Mouse (Mus musculus): ENCODE results near the gene Xpnpep2. TPM values are rescaled to one million over a fixed set of nuclear protein-coding genes. Genes with fewer than 3 reads are reported as not detected.

The Xpnpep2 gene
- polyA plus RNA-seq, 1 experiment from 2014 or later = 0.25 TPM

DNA sequence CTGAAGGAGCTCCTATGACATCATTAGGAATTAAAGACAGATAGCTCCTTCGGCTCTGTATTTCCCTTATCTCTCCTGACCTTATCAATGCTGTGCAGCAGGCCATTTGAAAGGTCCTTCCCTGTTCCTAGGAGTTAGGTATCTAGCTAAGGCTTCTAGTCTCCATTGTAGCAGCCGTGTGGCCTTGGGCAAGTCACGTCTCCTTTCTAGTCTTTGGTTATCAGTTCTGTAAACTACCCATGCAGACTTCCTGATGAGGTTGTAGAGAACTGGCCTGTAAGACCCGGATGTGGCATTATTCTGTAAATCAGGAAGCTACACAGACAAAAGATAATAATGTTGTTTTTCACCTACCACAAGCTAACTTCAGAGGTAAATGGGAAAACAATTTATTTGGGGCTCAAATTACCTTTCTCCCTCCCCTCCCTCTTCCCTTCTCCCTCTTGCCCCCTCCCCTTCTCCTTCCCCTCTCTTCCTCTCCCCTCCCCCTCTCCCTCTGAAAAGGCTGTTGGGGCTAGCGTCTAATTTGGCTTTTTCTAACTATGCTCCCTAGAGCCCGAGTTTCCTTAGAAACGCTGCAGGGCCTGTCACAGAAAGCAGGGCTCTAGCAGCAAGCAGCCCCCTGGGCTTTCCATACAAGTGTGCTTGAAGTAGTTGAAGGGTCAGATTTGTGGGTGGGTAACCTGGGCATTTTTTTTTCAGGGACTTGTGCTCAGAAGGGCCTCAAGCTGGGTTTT, 30.2 kb downstream of the Xpnpep2 start:
- WGBS = 48% methylated on average over 7 of the region's 7 CpGs
- Histone ChIP-seq H3K4me3 (ENCODE audit: low read depth, low read length) (no peak overlapping the region), H3K27ac (ENCODE audit: low read depth, low read length) (no peak overlapping the region), H3K9ac (replicated peaks; ENCODE audit: low read depth, low read length) (no peak overlapping the region), H3K27me3 (ENCODE audit: control insufficient read depth, insufficient read depth, low read length) (no peaks in the 10 kb centered on the region), H3K4me1 (ENCODE audit: control insufficient read depth, insufficient read depth, low read length) (no peaks in the 10 kb centered on the region), H3K36me3 (ENCODE audit: control insufficient read depth, insufficient read depth, low read length) (no peaks in the 10 kb centered on the region), H3K4me2 (ENCODE audit: low read depth, low read length) (no peak overlapping the region), H3K9me3 (ENCODE audit: control insufficient read depth, low read length) (no peaks in the 10 kb centered on the region)
- ATAC-seq (ENCODE audit: low read depth) = no peak

DNA sequence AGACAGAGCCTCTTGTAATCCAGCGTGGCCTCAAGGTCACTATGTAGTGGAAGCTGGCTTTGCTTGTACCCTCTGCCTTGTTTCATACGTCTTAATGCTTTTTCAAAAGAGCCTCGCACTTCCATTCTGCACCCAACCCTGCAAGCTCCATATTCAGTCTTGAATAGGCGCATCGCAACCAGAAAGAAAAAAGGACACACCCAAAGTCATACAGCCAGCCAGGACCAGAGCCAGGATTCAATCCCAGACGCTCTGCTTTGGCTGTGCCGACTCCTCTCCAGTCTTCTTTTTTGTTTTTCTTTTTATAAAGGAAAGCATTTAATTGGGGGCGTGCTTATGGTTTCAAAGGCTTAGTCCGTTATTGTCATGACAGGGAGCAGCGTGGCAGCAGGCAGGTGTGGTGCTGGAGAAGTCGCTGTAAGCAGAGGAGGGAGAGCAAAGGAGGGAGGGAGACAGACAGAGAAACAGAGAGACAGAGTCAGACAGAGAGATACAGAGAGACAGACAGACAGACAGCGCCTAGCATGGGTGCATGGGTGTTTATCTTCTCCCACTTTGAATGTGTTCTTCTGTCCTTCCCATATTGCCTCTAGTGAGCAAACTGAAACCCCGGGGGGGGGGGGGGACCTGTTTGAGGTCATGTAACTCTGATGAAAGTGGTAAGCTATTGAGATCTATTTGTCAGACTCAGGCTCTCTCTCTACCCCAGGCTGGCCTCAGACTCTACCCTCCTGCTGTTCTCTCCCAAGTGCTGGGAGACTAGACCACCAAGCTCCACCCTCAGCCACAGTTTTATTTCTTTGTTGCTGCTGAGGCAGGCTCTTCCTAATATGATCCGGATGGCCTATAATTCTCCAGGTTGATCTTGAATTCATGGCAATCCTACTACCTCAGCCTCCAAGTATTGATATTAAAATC, 31.1 kb downstream of the Xpnpep2 start:
- no peaks in the 10 kb centered on the region for H3K9me3 ChIP-seq (ENCODE audit: control insufficient read depth, low read length)
- no peak overlapping the region for H3K4me2 ChIP-seq (ENCODE audit: low read depth, low read length)
- no peaks in the 10 kb centered on the region for H3K36me3 ChIP-seq (ENCODE audit: control insufficient read depth, insufficient read depth, low read length)
- 34% methylated on average over 14 of the region's 14 CpGs for WGBS
- no peak for ATAC-seq (ENCODE audit: low read depth)
- no peak overlapping the region for H3K9ac ChIP-seq (replicated peaks; ENCODE audit: low read depth, low read length)
- H3K27ac ChIP-seq (ENCODE audit: low read depth, low read length) = no peak overlapping the region
- H3K4me3 ChIP-seq (ENCODE audit: low read depth, low read length) = no peak overlapping the region
- no peaks in the 10 kb centered on the region for H3K4me1 ChIP-seq (ENCODE audit: control insufficient read depth, insufficient read depth, low read length)
- H3K27me3 ChIP-seq (ENCODE audit: control insufficient read depth, insufficient read depth, low read length) = no peaks in the 10 kb centered on the region

DNA sequence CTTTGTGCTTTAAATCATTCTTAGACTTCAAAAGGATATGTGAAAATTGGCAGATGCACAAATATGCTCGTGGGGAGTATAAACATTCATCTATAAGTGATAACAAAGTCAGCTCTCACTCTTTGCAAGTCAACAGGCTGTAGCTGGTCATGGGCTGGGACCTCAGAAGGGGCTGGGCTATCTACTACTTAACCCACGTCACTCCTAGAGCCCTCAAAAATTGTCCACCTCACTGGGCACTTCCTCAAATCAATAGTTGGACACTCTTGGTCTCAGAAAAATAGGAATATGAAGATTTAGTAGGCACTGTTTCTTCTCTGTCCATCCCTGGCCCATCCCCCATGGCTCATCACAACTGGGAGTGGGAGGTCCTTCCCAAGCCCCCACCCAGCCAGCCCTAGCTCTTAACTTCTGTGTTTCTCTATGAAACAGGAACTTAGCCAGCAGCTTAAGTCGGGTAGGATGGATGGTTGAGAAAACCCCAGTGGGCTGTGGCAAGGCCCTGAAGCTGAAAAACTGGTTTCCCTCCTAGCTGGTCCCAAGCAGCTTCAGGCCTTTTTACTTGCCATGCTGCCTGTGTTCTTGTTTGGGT, 31.9 kb downstream of the Xpnpep2 start:
- Histone ChIP-seq H3K4me2 (ENCODE audit: low read depth, low read length) (no peak overlapping the region), H3K9ac (replicated peaks; ENCODE audit: low read depth, low read length) (no peak overlapping the region), H3K36me3 (ENCODE audit: control insufficient read depth, insufficient read depth, low read length) (no peaks in the 10 kb centered on the region), H3K4me3 (ENCODE audit: low read depth, low read length) (no peak overlapping the region), H3K9me3 (ENCODE audit: control insufficient read depth, low read length) (no peaks in the 10 kb centered on the region), H3K27me3 (ENCODE audit: control insufficient read depth, insufficient read depth, low read length) (no peaks in the 10 kb centered on the region), H3K4me1 (ENCODE audit: control insufficient read depth, insufficient read depth, low read length) (no peaks in the 10 kb centered on the region), H3K27ac (ENCODE audit: low read depth, low read length) (no peak overlapping the region)
- 66% methylated on average over 3 of the region's 3 CpGs for WGBS
- no peak for ATAC-seq (ENCODE audit: low read depth)

DNA sequence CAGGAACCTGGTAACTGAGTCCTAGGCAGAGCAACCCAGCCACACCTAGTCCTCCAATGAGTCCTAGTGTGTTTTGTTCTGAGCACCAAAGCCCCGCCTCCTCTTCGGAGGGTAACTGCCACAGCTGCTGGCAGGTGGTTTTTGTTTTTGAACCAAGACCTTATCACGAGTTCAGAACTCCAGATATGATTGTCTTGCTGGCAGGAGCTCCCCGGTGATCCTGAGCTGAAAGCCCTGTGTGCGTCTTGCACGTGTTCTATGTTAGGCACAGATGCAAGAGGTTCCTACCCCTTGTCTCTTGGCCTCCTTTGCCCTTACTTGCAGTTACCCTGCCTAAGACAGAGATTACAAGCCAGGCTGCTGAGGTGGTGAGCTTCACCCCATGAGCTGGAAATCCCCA, 33.0 kb downstream of the Xpnpep2 start:
- WGBS = 78% methylated on average over 6 of the region's 6 CpGs

DNA sequence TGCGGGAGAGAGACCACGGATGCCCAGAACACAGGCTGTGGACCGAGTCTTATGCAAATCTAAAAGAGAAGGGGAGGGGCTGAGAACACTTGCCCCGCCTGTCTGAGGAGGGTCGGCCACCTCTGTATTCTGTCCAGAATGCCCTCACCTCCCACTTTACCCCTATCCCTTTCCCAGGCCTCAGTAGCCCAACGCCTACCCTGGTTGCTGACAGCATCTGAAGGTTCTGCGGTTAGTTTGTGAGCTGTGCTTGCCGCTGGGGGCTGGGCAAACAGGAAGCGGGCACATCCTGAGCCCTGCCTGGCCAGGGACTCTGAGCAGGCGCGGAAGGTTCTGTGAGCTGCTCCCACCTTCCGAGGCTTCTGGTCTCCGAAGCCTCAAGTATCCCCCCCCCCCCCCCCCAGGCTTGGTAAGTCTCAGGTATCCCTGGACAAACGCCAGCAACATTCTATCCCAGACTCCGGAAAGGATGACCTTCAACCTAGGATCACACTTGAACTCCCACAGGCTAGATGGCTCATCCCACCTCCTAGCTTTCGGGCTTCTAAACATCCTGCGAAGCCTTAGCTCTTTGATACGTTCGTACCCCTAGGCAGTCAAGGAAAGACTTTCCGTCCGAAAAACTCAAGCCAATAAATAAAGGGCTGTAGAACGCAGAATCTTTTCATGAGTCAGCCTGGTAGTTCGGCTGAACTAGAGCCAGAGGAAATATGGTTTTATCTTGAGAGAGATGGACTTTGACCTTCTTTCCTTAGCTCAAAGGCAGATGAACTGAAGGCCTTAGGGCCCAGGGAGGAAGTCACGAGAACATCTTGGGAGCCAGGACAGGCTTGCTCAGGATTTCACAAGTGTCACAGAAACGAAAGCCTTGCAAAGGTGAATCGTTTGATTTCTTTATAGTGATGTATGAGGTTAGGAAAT, 35.1 kb downstream of the Xpnpep2 start:
- Histone ChIP-seq H3K4me2 (ENCODE audit: low read depth, low read length) (no peak overlapping the region), H3K9ac (replicated peaks; ENCODE audit: low read depth, low read length) (no peak overlapping the region), H3K27me3 (ENCODE audit: control insufficient read depth, insufficient read depth, low read length) (no peaks in the 10 kb centered on the region), H3K4me1 (ENCODE audit: control insufficient read depth, insufficient read depth, low read length) (no peaks in the 10 kb centered on the region), H3K36me3 (ENCODE audit: control insufficient read depth, insufficient read depth, low read length) (no peaks in the 10 kb centered on the region), H3K4me3 (ENCODE audit: low read depth, low read length) (no peak overlapping the region), H3K9me3 (ENCODE audit: control insufficient read depth, low read length) (no peaks in the 10 kb centered on the region), H3K27ac (ENCODE audit: low read depth, low read length) (no peak overlapping the region)
- no peak for ATAC-seq (ENCODE audit: low read depth)
- 59% methylated on average over 25 of the region's 26 CpGs for WGBS

More for the DNA sequence above, 33.0 kb downstream of the Xpnpep2 start:
- Histone ChIP-seq H3K9ac (replicated peaks; ENCODE audit: low read depth, low read length) (no peak overlapping the region), H3K4me3 (ENCODE audit: low read depth, low read length) (no peak overlapping the region), H3K9me3 (ENCODE audit: control insufficient read depth, low read length) (no peaks in the 10 kb centered on the region), H3K27ac (ENCODE audit: low read depth, low read length) (no peak overlapping the region), H3K4me2 (ENCODE audit: low read depth, low read length) (no peak overlapping the region), H3K4me1 (ENCODE audit: control insufficient read depth, insufficient read depth, low read length) (no peaks in the 10 kb centered on the region), H3K27me3 (ENCODE audit: control insufficient read depth, insufficient read depth, low read length) (no peaks in the 10 kb centered on the region), H3K36me3 (ENCODE audit: control insufficient read depth, insufficient read depth, low read length) (no peaks in the 10 kb centered on the region)
- ATAC-seq (ENCODE audit: low read depth) = no peak

DNA sequence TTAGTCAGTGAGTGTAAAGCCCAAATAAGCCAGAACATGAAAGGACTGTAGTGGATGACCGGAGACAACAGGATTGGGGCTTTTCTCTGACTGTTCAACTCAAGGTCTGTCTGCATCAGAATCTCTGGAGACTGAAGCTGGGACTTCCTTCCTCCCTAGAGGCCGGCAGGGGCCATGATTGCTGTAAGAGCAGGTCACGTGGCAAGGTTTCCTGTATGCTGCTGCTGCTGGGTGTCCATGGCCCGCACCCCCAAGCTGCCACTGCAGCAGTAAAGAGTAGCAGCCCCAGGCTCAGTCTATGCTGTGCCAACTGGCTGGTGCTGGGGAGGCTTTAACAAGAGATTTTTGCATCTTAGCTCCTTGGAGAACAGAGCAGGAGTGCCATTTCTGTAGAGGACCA, 37.7 kb downstream of the Xpnpep2 start, which contains the start of gene Sash3:
Sash3 (plus strand) TSS at position 175 of the 400 bp plus-strand sequence.
- ATAC-seq (ENCODE audit: low read depth) = no peak
- H3K4me1 ChIP-seq (ENCODE audit: control insufficient read depth, insufficient read depth, low read length) = no peaks in the 10 kb centered on the region
- H3K27ac ChIP-seq (ENCODE audit: low read depth, low read length) = no peak within 1 kb of the TSS
- no peaks in the 10 kb centered on the region for H3K9me3 ChIP-seq (ENCODE audit: control insufficient read depth, low read length)
- H3K4me2 ChIP-seq (ENCODE audit: low read depth, low read length) = no peak within 1 kb of the TSS
- H3K36me3 ChIP-seq (ENCODE audit: control insufficient read depth, insufficient read depth, low read length) = no peaks in the 10 kb centered on the region
- WGBS = 86% methylated on average over 4 of the region's 4 CpGs
- H3K9ac ChIP-seq (replicated peaks; ENCODE audit: low read depth, low read length) = no peak within 1 kb of the TSS
- H3K4me3 ChIP-seq (ENCODE audit: low read depth, low read length) = no peak within 1 kb of the TSS
- no peaks in the 10 kb centered on the region for H3K27me3 ChIP-seq (ENCODE audit: control insufficient read depth, insufficient read depth, low read length)

DNA sequence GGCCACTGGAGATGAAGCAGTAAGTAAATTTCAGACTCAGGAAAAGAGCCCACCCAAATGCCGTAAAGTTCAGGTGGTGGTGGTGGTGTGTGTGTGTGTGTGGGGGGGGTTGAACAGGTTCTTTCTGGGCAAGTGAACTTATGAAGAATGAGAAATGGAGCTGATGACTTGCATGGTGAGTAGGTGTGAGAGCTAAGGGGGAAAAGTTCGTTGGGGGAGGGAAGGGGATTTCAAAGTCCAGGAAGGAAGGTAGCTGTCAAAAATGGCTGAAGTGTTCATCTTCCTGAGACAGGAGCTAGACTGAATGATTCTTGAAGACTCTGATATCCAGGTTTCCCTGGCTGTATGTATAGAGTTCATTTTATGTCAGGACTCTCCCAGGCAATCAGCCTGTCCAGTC, 38.7 kb downstream of the Xpnpep2 start:
- Histone ChIP-seq H3K27me3 (ENCODE audit: control insufficient read depth, insufficient read depth, low read length) (no peaks in the 10 kb centered on the region), H3K9me3 (ENCODE audit: control insufficient read depth, low read length) (no peaks in the 10 kb centered on the region), H3K4me2 (ENCODE audit: low read depth, low read length) (no peak overlapping the region), H3K4me3 (ENCODE audit: low read depth, low read length) (no peak overlapping the region), H3K9ac (replicated peaks; ENCODE audit: low read depth, low read length) (no peak overlapping the region), H3K4me1 (ENCODE audit: control insufficient read depth, insufficient read depth, low read length) (no peaks in the 10 kb centered on the region), H3K36me3 (ENCODE audit: control insufficient read depth, insufficient read depth, low read length) (no peaks in the 10 kb centered on the region), H3K27ac (ENCODE audit: low read depth, low read length) (no peak overlapping the region)
- no peak for ATAC-seq (ENCODE audit: low read depth)
- 76% methylated on average over 2 of the region's 2 CpGs for WGBS

DNA sequence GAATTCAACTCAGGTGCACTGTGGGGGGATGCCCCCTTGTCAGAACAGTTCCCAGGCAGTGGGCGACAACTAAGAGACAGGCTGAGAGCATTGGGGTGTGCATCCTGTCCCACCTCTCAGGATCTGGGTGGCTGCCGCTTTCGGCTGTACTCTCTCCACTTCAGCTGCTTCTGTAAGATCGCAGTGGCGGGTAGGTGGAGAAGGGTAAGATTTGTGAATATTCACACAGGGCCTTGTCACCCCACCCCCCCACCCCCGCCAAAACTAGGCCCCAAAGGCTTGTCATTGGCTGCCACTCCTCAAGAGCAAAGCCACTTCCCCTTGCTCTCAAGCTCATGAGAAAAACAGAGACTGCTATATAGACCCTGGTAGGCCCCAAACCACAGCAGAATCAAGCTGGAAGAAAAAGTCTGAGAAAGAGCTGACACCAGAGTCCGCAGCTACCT, 39.2 kb downstream of the Xpnpep2 start:
- H3K4me1 ChIP-seq (ENCODE audit: control insufficient read depth, insufficient read depth, low read length) = no peaks in the 10 kb centered on the region
- 88% methylated on average over 7 of the region's 7 CpGs for WGBS
- H3K27ac ChIP-seq (ENCODE audit: low read depth, low read length) = no peak overlapping the region
- no peak overlapping the region for H3K4me3 ChIP-seq (ENCODE audit: low read depth, low read length)
- no peak for ATAC-seq (ENCODE audit: low read depth)
- no peak overlapping the region for H3K4me2 ChIP-seq (ENCODE audit: low read depth, low read length)
- H3K9ac ChIP-seq (replicated peaks; ENCODE audit: low read depth, low read length) = no peak overlapping the region
- H3K36me3 ChIP-seq (ENCODE audit: control insufficient read depth, insufficient read depth, low read length) = no peaks in the 10 kb centered on the region
- no peaks in the 10 kb centered on the region for H3K9me3 ChIP-seq (ENCODE audit: control insufficient read depth, low read length)
- no peaks in the 10 kb centered on the region for H3K27me3 ChIP-seq (ENCODE audit: control insufficient read depth, insufficient read depth, low read length)

Data from neural tube, embryonic 14.5 days (tissue).